Mouse (Mus musculus): ENCODE results near the gene Ttc30a1.
A peak's percentile ranks its signal among the peaks of the same experiment; 100 is the strongest.
"Not testable (repeated sequence)": the region's sequence is repeated elsewhere in the genome, so short reads cannot be mapped to it uniquely, and the experiment has no call there.

Gene Ttc30a1

GRCm38 (mm10) chr2:75982626-75983025 is 859 bp upstream of the Ttc30a1 start:
- no peak for DNase-seq

GRCm38 (mm10) chr2:75980933-75981439 is 781 bp downstream of the Ttc30a1 start:
- not testable (repeated sequence) for DNase-seq

- DNase-seq: peak in 1 of 2 experiments; percentile 44
These were observed 3.9 kb downstream of the Ttc30a1 start, which contains the start of gene Ttc30a2 for GRCm38 (mm10) chr2:75977752-75978368. Gene Ttc30a2 (minus strand): TSS chr2:75978170.

GRCm38 (mm10) chr2:75976070-75976469 is 5.7 kb downstream of the Ttc30a1 start:
- not testable (repeated sequence) for DNase-seq

- no peak for DNase-seq
These were observed 7.6 kb downstream of the Ttc30a1 start for GRCm38 (mm10) chr2:75974131-75974530.

- peak; percentile 40 to 59 for DNase-seq
These were observed 16.8 kb downstream of the Ttc30a1 start for GRCm38 (mm10) chr2:75964972-75965371.

- peak in 1 of 2 experiments; percentile 54 for DNase-seq
These were observed 17.3 kb downstream of the Ttc30a1 start for GRCm38 (mm10) chr2:75964512-75964911.

GRCm38 (mm10) chr2:75964051-75964450 is 17.7 kb downstream of the Ttc30a1 start:
- no peak for DNase-seq

GRCm38 (mm10) chr2:75963211-75963840 is 18.4 kb downstream of the Ttc30a1 start:
- no peak for DNase-seq

- DNase-seq: peak in 1 of 2 experiments; percentile 11
These were observed 21.1 kb downstream of the Ttc30a1 start for GRCm38 (mm10) chr2:75960366-75961330.

- DNase-seq: no peak
These were observed 21.9 kb downstream of the Ttc30a1 start for GRCm38 (mm10) chr2:75959850-75960365.

- no peak for DNase-seq
These were observed 22.5 kb downstream of the Ttc30a1 start for GRCm38 (mm10) chr2:75959183-75959849.

GRCm38 (mm10) chr2:75955709-75956108 is 26.1 kb downstream of the Ttc30a1 start:
- no peak for DNase-seq

- DNase-seq: no peak
These were observed 28.4 kb downstream of the Ttc30a1 start for GRCm38 (mm10) chr2:75953320-75953719.

- DNase-seq: no peak
These were observed 31.1 kb downstream of the Ttc30a1 start for GRCm38 (mm10) chr2:75950685-75951084.

GRCm38 (mm10) chr2:75938117-75939063 is 43.4 kb downstream of the Ttc30a1 start, which contains the start of gene Ttc30b:
Gene Ttc30b (minus strand): TSS chr2:75938585.
- peak; percentile 77 for DNase-seq

- DNase-seq: peak in 1 of 2 experiments; percentile 12
These were observed 44.1 kb downstream of the Ttc30a1 start for GRCm38 (mm10) chr2:75937520-75938116.

- DNase-seq: not testable (repeated sequence)
These were observed 45.1 kb downstream of the Ttc30a1 start for GRCm38 (mm10) chr2:75936685-75937084.

- DNase-seq: no peak
These were observed 48.2 kb downstream of the Ttc30a1 start for GRCm38 (mm10) chr2:75933541-75933940.

GRCm38 (mm10) chr2:75930941-75931340 is 50.8 kb downstream of the Ttc30a1 start:
- no peak for DNase-seq

Measured in kidney, adult 8-10 months (tissue).